Mouse (Mus musculus) spleen, adult 2 months (tissue): ENCODE measurements around the gene Odf3l1.

Source experiments
- CTCF ChIP-seq: fragments of 200-500 bp; IDR thresholded peaks from 2 replicates; pipeline ENCODE4 v1.5.1; 2011; ENCODE audit warnings: mild to moderate bottlenecking, inconsistent platforms; ENCODE audit not compliant: insufficient read depth, insufficient read length, insufficient replicate concordance; ENCODE audit errors: extremely low read depth
- POLR2A ChIP-seq: fragments of 200-500 bp; IDR thresholded peaks from 2 replicates; pipeline ENCODE4 v1.6.1; 2011; ENCODE audit warnings: low read depth, low read length, inconsistent platforms

DNA sequence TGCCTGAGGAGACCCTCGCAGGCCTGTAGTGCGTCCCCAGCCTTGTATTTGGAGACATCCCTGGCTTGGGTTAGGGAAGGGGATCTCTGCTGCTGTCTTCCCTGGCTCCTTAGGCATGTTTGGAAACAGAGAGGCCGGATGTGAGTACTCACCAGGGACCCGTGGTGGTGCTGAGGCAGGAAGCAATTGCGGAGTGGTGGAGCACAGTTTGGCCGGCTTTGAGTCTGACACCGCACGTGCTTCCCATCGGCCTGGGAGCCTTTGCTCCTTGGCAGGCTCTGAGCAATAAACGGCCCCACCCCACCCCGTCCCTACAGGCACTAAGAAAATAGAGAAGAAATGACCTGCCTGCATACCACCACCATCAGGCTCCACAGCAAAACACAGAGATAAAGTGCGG is 18.3 kb upstream of the Odf3l1 start:
- TF ChIP-seq CTCF (no peak), POLR2A (no peak)
